Mouse (Mus musculus): ENCODE measurements around the gene Gtpbp6. TPM values are rescaled to one million over a fixed set of nuclear protein-coding genes. Genes with fewer than 3 reads are reported as not detected.

The Gtpbp6 gene
- polyA plus RNA-seq (2015; fragmentation: Nextera tagmentation; extraction: Ambion mirVana), result 17.0 and 20.2 TPM in 2 replicates

- no peaks in the 10 kb centered on the region for H3K4me1 ChIP-seq (replicated peaks; ENCODE audit: control insufficient read depth, insufficient read depth)
- peak within 1 kb of the TSS; percentile 100 for H3K27ac ChIP-seq (replicated peaks)
- TF ChIP-seq EP300 (optimal IDR thresholded peaks at IDR 0.05), result no peak
- no peak for TF ChIP-seq CTCF (IDR thresholded peaks at IDR 0.05; ENCODE audit: low read depth)
- H3K36me3 ChIP-seq (ENCODE audit: control insufficient read depth, insufficient read depth, low read length), result peaks cover 30% of the 10 kb centered on the region
- WGBS, result under 1% methylated on average over 70 of the region's 71 CpGs
- 0 out of 2 replicates have a peak, but pooled peaks cover 4% of the 10 kb centered on the region for H3K9me3 ChIP-seq (ENCODE audit: control insufficient read depth, low read length)
- H3K27me3 ChIP-seq (ENCODE audit: control insufficient read depth, insufficient read depth, low read length), result no peaks in the 10 kb centered on the region
- ATAC-seq (ENCODE audit: low FRiP score, low TSS enrichment) (peak; percentile 95), DNase-seq (ENCODE audit: low spot score) (peak; percentile 97)
- peak within 1 kb of the TSS; percentile 81 for H3K4me3 ChIP-seq (ENCODE audit: low read depth, low read length)
- H3K4me2 ChIP-seq (replicated peaks; ENCODE audit: low read depth), result peak within 1 kb of the TSS; percentile 75
- H3K9ac ChIP-seq (ENCODE audit: low read length), result peak within 1 kb of the TSS; percentile 89
These were observed at the start of gene Gtpbp6 for GRCm38 (mm10) chr5:110107581-110108304. Gene Gtpbp6, minus strand, starts transcription at chr5:110108197.

- no peak for ATAC-seq (ENCODE audit: low FRiP score, low TSS enrichment)
- peaks cover 7% of the 10 kb centered on the region for H3K36me3 ChIP-seq (ENCODE audit: control insufficient read depth, insufficient read depth, low read length)
- no peaks in the 10 kb centered on the region for H3K27me3 ChIP-seq (ENCODE audit: control insufficient read depth, insufficient read depth, low read length)
- no peaks in the 10 kb centered on the region for H3K9me3 ChIP-seq (ENCODE audit: control insufficient read depth, low read length)
- TF ChIP-seq EP300 (optimal IDR thresholded peaks at IDR 0.05) (no peak), CTCF (IDR thresholded peaks at IDR 0.05; ENCODE audit: low read depth) (peak; percentile 68)
- no peak overlapping the region for H3K27ac ChIP-seq (replicated peaks)
- no peak overlapping the region for H3K9ac ChIP-seq (ENCODE audit: low read length)
- WGBS, result 84% methylated on average over 5 of the region's 5 CpGs
- no peak overlapping the region for H3K4me3 ChIP-seq (ENCODE audit: low read depth, low read length)
- no peak overlapping the region for H3K4me2 ChIP-seq (replicated peaks; ENCODE audit: low read depth)
- no peak for DNase-seq (ENCODE audit: low spot score)
- H3K4me1 ChIP-seq (replicated peaks; ENCODE audit: control insufficient read depth, insufficient read depth), result no peaks in the 10 kb centered on the region
These were observed 35.0 kb upstream of the Gtpbp6 start for GRCm38 (mm10) chr5:110143007-110143406.

- Histone ChIP-seq H3K27ac (replicated peaks) (no peak overlapping the region), H3K9ac (ENCODE audit: low read length) (no peak overlapping the region), H3K4me3 (ENCODE audit: low read depth, low read length) (no peak overlapping the region), H3K27me3 (ENCODE audit: control insufficient read depth, insufficient read depth, low read length) (no peaks in the 10 kb centered on the region), H3K9me3 (ENCODE audit: control insufficient read depth, low read length) (no peaks in the 10 kb centered on the region), H3K4me1 (replicated peaks; ENCODE audit: control insufficient read depth, insufficient read depth) (no peaks in the 10 kb centered on the region), H3K4me2 (replicated peaks; ENCODE audit: low read depth) (no peak overlapping the region), H3K36me3 (ENCODE audit: control insufficient read depth, insufficient read depth, low read length) (peaks cover 4% of the 10 kb centered on the region)
- no peak for DNase-seq (ENCODE audit: low spot score)
- TF ChIP-seq CTCF (IDR thresholded peaks at IDR 0.05; ENCODE audit: low read depth) (no peak), EP300 (optimal IDR thresholded peaks at IDR 0.05) (no peak)
- ATAC-seq (ENCODE audit: low FRiP score, low TSS enrichment), result no peak
- 74% methylated on average over 2 of the region's 2 CpGs for WGBS
These were observed 34.3 kb upstream of the Gtpbp6 start for GRCm38 (mm10) chr5:110142309-110142708.

GRCm38 (mm10) chr5:110140424-110140823, 32.4 kb upstream of the Gtpbp6 start:
- Histone ChIP-seq H3K4me2 (replicated peaks; ENCODE audit: low read depth) (no peak overlapping the region), H3K27ac (replicated peaks) (no peak overlapping the region), H3K36me3 (ENCODE audit: control insufficient read depth, insufficient read depth, low read length) (peaks cover 4% of the 10 kb centered on the region), H3K4me1 (replicated peaks; ENCODE audit: control insufficient read depth, insufficient read depth) (no peaks in the 10 kb centered on the region), H3K9ac (ENCODE audit: low read length) (no peak overlapping the region), H3K9me3 (ENCODE audit: control insufficient read depth, low read length) (no peaks in the 10 kb centered on the region), H3K27me3 (ENCODE audit: control insufficient read depth, insufficient read depth, low read length) (no peaks in the 10 kb centered on the region), H3K4me3 (ENCODE audit: low read depth, low read length) (no peak overlapping the region)
- WGBS, result 90% methylated on average over 7 of the region's 7 CpGs
- TF ChIP-seq CTCF (IDR thresholded peaks at IDR 0.05; ENCODE audit: low read depth), result no peak
- no peak for DNase-seq (ENCODE audit: low spot score)
- no peak for ATAC-seq (ENCODE audit: low FRiP score, low TSS enrichment)

- peaks cover 4% of the 10 kb centered on the region for H3K36me3 ChIP-seq (ENCODE audit: control insufficient read depth, insufficient read depth, low read length)
- TF ChIP-seq CTCF (IDR thresholded peaks at IDR 0.05; ENCODE audit: low read depth) (no peak), EP300 (optimal IDR thresholded peaks at IDR 0.05) (no peak)
- 94% methylated on average over 3 of the region's 3 CpGs for WGBS
These were observed 31.3 kb upstream of the Gtpbp6 start for GRCm38 (mm10) chr5:110139325-110139724.

GRCm38 (mm10) chr5:110137816-110138215, 29.8 kb upstream of the Gtpbp6 start:
- ATAC-seq (ENCODE audit: low FRiP score, low TSS enrichment), result no peak
- no peak for DNase-seq (ENCODE audit: low spot score)
- TF ChIP-seq CTCF (IDR thresholded peaks at IDR 0.05; ENCODE audit: low read depth) (no peak), EP300 (optimal IDR thresholded peaks at IDR 0.05) (no peak)
- no peak overlapping the region for H3K4me3 ChIP-seq (ENCODE audit: low read depth, low read length)
- no peak overlapping the region for H3K9ac ChIP-seq (ENCODE audit: low read length)
- WGBS, result 99% methylated on average over 3 of the region's 3 CpGs
- no peak overlapping the region for H3K27ac ChIP-seq (replicated peaks)
- no peaks in the 10 kb centered on the region for H3K4me1 ChIP-seq (replicated peaks; ENCODE audit: control insufficient read depth, insufficient read depth)
- H3K4me2 ChIP-seq (replicated peaks; ENCODE audit: low read depth), result no peak overlapping the region
- no peaks in the 10 kb centered on the region for H3K36me3 ChIP-seq (ENCODE audit: control insufficient read depth, insufficient read depth, low read length)
- H3K9me3 ChIP-seq (ENCODE audit: control insufficient read depth, low read length), result 0 out of 2 replicates have a peak, but pooled peaks cover 3% of the 10 kb centered on the region
- no peaks in the 10 kb centered on the region for H3K27me3 ChIP-seq (ENCODE audit: control insufficient read depth, insufficient read depth, low read length)

More at GRCm38 (mm10) chr5:110139325-110139724, 31.3 kb upstream of the Gtpbp6 start:
- Histone ChIP-seq H3K9ac (ENCODE audit: low read length) (no peak overlapping the region), H3K4me1 (replicated peaks; ENCODE audit: control insufficient read depth, insufficient read depth) (no peaks in the 10 kb centered on the region), H3K4me2 (replicated peaks; ENCODE audit: low read depth) (no peak overlapping the region), H3K4me3 (ENCODE audit: low read depth, low read length) (no peak overlapping the region), H3K27ac (replicated peaks) (no peak overlapping the region), H3K9me3 (ENCODE audit: control insufficient read depth, low read length) (no peaks in the 10 kb centered on the region), H3K27me3 (ENCODE audit: control insufficient read depth, insufficient read depth, low read length) (no peaks in the 10 kb centered on the region)
- ATAC-seq (ENCODE audit: low FRiP score, low TSS enrichment), result no peak
- DNase-seq (ENCODE audit: low spot score), result no peak

Measured in stomach, postnatal 0 days (tissue).